Mouse (Mus musculus) telencephalon, adult 2 months (tissue): ENCODE data around the gene Gm21905.
A peak's percentile ranks its signal among the peaks of the same experiment; 100 is the strongest.

Experiments
- DNase-seq: peaks from one replicate; pipeline ENCODE4 v3.0.0-alpha.2; 2011; ENCODE audit warnings: low read depth, low spot score

Gm21905 gene

DNA sequence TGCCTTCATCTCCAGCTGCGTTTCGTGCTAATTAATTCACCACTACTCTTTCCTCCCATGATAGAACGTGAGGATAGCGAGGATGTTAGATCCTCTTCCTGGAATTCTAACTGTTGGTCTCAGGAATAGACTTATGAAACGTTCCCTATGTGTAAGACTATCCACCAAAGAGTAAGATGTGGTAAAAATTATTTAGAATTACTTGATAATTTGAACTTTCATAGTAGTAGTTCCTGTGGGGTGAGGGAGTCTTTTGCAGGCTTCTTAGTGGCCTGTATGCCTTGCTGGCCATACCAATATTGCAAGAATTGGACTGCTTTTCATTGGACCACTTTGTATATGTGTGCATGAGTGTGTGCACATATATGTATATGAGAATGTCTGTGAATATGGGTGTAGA is at the start of gene Gm21905:
TSS of gene Gm21905 (minus strand) at position 101 of the 400 bp plus-strand sequence.
- DNase-seq: no peak

DNA sequence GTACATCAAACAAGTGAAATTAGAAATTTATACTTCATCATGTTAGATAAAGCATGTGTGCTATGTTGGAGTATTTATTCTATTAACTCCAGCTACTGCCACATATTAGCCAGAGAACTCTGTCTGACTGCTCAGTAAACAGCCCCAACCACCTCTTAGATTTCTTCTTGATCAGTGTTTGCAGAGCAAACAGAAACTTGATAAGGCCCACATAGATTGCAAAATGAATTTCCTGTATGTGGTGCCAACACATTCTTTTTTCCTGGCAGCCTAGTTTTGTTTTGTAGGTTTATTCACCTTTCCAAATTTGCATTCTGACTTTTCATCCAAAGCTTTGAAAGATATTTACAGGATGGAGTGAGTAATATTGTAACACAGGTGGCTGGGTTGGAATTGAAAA is 44.2 kb upstream of the Gm21905 start:
- no peak for DNase-seq

DNA sequence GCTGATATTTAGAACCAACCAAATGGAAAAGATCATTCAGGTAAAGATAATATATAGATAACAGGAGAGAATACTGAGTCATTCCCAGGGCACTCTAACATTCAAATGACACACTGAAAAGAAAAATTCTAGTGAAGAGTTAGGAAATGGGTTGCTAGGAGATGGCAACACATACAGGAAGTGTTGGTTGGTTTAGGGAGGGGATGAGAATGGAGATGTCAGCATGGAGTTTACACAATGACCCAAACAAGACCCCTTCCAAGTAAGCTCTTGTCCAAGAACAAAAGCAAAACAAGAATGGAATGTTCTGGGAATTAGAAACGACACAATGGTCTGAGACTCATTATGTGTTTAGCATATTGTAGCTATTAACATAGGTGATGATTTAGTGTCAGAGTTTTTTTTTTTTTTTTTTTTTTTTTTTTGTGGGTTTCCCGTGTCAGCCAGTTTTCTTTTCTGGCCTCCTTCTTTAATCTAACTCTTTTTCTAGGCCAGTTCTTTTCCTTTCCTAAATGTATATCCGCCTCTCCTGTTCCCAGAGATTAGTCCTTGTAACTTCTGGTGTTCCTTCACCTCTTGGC is 35.8 kb upstream of the Gm21905 start:
- DNase-seq: no peak

DNA sequence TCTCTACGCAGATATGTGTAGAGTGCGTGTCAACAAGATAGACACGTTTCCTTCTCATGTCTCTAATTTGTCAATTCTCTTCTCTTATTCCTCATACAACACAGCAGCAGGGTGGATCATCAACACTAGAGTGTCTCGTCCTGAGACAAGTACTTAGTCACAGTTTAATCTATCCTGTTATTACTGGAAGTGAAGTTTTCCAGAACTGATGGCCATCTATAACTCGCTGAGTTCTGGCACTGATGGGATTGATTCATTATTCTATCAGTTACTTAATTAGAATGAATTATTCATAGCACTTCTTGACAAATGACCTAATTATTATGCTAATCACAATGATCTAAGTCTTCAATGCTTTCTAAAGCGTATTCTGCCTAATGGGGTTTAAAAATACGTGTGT is 23.3 kb upstream of the Gm21905 start:
- DNase-seq: no peak

DNA sequence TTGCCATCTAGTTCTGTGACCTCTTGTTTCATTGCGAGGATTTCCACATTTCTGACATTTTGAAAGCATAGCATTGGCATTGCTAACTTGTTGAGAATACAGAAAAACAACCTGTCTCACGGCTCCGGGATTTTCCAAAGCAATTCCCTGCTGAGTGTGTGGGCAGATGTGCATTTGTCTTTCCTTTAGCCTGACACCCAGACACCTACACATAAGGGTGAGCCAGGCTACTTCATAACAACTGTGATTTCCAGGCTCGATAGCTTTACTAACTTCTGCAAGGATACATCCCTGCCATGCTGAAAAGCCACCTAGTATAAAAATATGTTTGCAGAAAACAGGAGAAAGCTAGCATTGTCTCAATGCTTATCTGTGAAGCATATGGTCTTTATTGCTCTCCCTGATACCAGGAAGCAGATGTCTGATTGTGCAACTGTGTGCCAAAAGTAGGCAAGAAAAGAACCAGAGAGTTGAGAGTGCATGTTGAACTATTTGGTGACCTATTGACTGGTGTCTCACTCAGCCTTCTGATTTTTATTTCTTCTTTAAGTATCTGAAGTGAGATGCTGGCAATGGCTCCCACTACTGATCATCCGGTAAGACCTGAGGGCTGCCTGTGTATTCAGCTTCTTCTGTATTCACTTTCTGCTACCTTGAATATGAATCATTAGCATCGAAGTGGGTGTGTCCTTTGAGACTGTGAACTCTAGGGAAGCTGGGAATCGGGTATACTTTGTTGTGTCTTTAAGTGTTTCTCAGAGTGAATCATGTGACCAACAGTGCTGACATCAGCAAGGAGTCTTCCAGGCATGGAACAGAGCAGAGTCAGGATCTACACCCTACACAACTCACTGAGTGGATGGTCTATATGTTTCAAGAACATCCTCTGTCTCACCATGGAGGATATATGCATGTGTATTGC is 15.7 kb upstream of the Gm21905 start:
- DNase-seq: no peak

DNA sequence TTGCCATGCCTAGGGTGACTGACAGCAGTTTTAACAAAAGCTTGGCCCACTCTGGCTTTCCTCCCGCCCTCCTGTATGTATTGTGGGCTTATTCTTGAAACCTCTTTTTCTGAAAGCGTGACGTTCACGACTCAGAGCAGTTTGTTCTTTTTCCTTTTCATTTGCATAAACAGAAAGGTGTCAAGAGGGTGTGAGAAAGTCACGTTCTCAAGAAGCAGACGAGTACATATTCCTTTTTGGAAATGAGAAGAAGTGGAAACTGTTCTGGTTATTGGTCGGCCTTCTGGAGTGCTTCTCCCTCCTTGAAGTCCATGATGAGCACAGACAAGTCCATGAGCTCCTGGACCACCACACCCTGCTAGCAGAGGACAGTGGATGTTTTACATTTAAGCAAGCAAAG is 9.3 kb upstream of the Gm21905 start:
- no peak for DNase-seq

DNA sequence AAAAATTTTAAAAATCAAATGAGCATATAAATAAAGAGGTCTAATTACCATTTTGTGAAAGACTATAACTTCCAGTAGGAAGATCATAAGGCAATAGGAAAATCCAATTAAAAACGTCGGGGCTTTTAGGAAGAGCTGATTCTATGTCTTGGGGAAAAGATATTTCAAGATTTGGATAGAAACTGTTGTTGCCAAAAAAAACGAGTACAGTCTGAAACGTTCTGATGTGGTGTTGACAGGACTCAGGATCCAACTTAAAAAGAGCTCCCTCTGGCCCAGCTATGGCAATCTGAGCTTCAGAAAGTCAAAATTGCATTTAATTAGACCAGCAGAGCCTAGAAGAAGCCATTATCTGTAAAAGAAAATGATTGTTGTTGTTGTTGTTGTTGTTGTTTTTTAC is 7.9 kb upstream of the Gm21905 start:
- DNase-seq: no peak

DNA sequence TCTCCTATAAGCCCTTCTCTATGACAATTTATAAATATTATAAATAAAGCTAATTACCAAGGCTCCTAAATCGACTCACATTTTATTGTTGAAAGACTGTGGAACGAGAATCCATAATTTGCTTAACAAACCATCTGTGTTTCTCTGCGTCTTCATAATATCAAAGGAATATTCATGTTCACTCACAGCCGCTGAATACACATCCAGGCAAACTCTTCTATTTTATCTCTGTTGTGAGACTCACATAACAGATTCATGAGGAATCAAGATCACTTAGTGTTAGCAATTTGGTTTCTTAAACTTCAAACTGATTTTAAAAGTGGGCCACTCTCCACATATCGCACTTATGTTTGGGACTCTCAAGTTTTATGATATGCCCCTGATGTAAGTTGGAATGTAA is 1.9 kb upstream of the Gm21905 start:
- no peak for DNase-seq

DNA sequence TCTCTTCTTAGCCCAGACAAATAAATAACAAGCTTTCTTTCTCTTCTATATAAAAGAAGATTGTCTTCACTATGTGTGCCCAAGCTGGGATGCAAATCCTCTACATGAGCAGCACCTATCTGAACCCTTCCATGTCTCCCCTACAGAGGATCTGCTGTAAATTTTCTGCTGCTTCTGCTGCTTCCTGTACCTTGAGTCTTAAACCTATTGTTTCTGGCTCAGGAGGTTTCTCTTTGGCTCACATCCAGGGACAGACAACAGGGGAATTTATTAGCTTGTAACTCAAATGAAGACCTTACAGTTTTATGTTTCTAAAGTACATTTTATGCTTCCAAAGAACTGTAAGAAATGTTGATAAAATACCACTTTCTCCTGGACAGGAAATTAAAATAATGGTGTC is 785 bp upstream of the Gm21905 start:
- no peak for DNase-seq

DNA sequence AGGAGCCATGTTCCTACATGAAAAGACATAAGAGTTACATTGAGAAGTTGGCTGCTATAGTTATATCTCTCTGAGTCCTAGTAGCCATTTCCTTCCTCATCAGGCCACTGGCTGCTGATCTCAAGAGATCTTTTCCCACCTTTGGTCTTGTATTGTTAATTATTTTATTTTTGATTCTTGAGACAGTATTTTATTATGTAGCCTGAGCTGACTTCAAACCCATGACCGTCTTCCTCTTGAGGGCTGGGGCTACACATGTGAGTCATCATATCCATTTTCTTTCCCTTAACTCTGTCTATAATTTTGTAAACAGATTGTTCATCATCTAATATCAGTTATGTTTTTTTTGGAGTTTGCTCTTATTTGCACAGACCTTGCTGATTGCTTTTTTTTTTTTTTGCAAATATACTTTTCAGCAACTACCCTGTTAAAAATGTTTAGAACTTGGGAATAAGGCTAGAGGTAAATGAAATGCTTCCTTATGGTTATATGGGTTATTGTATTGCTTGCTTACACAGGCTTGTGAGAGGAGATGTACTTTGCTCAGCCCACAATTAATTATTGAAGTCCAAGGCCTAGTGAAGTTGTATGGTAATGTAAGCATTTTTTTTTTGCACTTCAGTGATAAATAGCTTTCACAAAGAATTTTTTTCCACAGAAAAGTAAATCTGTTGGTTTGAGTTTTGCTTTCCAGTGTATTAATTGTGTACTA is 2.0 kb downstream of the Gm21905 start:
- no peak for DNase-seq

DNA sequence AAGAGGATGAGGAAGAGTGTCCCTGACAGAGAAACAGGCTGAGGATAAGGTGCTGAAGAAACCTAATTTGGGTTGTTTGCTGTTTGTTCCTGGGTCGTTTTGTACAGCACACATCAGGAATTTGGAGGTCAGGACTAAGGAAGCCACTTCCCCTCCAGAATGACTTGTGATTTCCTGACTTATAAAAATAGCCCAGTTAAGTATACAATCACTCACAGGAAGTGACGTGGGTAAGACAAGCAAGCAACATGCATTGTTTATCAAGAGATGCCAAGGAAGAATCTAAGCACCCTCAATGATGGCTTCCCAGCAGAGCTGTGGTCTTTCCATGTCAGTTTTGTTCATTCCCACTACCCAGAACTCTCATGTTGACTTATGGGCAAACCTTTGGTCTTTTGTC is 3.0 kb downstream of the Gm21905 start:
- DNase-seq: no peak

DNA sequence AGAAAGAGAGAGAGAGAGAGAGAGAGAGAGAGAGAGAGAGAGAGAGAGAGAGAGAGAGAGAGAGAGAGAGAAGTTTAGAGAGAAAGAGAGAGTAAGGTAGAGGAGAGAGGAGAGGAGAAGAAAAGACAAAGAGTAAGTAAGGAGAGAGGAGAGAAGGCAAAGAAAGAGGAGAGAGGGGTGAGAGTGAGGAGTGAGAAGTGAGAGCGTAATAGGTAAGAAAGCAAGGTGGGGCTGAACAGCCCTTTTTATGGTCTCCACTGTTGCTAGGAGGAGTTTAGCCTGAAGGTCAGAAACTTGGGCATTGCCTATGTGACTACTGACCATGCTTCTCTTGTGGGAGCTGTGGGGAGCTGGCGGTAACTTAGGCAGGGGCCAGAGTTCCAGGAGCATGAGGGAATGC is 4.9 kb downstream of the Gm21905 start, which contains the start of gene Gm5108:
TSS of gene Gm5108 (plus strand) at position 301 of the 400 bp plus-strand sequence.
- DNase-seq: no peak

DNA sequence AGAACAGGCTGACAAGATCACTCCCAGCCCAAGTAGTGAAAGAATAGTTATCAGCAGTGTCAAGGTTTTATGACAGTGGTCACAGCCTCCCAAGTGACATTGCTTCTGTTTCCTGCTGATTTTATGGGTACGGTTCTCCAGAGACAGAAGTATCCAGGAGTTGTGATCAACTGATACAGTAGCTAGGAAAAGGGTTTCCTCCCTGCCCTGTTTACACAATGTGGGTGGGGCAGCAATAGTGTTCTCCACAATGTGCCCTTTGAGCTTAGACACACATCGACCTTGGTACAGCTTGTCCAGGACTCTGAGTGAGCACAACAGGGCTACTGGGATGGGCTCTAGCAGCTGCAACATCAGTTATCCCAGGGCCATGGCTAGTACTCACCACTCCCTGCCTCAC is 14.6 kb downstream of the Gm21905 start:
- no peak for DNase-seq

DNA sequence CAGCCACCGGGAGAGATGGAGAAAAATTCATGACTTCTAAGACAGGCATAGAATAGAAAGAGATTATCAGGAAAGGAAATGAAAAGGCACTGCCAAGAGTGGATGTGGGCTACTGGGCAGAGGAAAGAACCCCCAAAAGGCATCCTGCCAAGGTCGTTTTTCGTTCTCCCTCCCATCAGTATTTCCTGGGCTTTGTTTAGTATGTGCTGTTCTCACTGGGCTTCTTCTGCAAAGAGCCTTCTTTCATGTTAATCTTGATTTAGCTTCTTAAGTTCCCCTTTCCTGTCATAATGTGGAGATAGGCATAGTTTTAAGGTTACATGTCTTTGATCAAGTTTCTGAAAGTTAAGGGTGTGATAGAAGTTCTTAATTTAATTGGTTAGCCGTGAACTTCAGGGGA is 15.6 kb downstream of the Gm21905 start:
- DNase-seq: no peak

DNA sequence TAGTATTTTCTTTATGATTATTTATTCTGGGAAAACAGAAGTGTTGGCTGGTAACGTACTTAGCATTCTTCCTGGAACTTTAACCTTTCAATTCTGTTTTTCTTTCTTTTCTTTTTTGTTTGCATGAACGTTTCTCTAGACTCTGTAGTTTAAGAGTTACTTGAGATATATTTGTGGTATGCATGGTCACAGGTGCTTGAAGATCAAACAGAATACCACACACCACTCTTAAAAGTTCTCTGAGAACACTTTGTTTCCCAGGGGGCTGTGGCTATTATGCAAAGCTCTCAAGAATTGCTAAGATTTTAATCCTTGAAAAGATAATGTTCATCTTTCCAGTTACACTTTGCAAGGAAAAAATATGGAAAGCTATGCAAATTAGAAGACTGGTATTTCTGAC is 41.7 kb downstream of the Gm21905 start:
- no peak for DNase-seq

DNA sequence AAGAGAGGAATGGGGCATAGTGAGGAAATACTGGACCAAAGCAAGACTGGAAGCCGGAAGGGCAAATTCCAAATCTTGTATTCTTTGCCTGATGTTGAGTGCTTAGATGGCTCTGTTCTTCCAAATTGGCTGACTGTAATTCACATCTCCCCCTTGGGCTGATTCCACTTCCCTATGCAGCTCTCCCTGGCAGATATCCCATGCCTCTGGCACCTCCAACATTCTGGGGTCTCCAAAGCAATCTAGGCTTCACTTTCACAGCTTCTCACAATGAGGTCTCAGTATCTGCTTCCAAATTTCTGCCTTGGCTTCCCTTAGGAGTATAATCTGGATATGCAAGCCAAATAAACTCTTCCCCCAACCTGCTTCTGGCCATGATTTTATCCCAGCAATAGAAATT is 47.3 kb downstream of the Gm21905 start:
- DNase-seq: no peak

DNA sequence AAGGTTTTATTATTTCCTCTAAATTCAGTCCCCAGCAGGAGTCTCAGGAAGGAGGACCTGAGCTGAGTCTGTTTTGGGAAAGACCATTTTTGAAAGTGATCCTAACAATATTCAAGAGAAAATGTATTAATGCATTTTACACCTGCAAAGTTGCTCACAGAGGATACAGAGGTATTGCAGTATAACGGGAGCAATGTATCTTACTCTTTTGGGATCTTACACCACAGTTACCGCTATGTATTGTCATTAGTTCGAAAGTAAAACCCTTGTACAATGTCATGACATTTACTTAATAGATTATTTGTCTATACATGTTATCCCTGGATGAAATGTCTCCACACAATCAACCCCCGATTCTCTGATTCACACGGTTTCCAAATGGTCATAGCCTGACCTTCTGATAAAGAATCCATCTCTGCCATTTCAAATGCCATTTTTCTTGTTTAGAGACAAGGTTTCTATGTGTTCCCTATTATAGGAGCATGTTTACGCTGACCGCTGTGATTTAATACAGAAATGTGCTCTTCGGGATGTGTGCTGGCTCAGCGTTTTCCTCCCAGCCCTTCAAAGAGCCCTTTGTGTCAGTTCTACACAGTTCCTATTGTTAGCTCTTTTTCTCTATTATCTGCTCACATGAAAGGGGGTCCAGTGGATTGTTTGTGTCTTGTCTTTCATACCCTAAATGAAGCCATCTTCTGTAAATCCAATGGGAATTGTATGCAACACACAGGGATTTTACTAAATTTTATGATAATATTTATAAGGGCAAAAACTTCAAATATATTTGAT is 61.6 kb downstream of the Gm21905 start:
- peak; percentile 34 for DNase-seq

DNA sequence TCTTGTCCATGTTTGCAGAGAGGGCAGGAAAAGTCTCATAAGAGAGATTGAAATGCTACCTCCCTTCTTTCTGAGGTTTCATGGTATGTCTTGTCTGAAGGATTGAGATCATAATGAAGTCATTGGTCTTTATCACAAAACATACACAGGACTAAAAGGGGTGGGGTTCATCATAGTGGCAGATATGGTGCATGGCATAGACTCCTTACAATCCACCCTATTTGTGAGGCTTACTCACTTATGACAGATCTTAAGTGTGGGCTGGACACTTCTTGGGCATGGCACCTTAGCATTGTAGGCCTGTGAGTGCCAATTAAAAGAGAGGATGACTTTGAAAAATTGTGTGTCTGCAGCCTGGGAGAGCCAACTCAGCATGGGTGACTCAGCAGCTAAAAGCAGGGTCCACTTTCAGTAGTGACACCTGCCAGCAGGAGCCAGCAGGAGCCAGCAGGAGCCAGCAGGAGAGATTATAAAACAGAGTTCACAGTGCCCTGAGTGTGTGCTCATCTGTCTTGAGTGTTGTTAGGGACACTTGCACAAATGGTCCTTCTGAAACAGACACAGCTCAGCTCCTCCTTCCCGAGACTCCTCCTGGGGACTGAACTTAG is 62.6 kb downstream of the Gm21905 start:
- no peak for DNase-seq
